Mouse (Mus musculus): Measurements from ENCODE around the gene 4933427D14Rik. TPM values are rescaled to one million over a fixed set of nuclear protein-coding genes. Genes with fewer than 3 reads are reported as not detected.

The 4933427D14Rik gene
- polyA plus RNA-seq, 1 experiment from 2014 or later = 26.2 TPM

DNA sequence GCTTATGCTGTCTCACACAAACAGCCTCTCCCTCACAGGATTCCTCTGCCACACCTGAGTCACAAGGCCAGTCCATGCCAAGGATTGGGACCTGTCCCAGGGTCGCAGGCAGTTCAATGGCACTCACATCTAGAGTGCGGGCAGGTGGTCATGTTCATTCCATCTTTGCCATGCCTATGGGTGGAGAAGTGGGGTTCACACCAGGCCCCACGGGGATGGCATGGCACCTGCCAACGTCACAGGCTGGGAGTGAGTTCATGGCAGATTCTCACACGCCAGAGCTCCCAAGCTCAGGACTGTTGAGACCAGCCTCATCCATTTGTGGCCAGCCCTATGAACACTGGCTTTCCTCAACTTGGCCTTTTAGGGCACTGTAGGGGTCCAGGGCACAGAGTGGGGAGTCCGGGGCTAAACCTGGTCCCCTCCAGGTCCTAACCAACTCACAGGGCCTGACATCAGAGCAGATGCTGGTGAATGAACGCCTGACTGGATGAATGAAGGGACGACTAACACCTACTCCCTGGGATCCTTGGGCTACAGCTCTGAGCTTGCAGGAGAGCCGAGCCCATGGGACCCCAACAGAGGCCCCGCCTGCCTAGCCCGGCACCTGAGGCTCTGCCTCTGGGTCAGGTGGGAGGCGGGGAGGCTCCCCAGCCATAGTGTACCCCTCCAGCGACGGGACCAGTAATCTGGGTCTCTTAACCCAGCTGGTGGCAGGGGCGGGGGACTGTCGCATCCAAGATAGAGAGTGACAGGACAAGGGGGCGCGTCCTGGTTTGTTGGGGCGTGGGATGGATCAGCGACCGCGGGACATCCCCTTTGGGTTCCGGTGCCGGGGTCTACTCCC is 72.5 kb downstream of the 4933427D14Rik start:
- Histone ChIP-seq H3K27me3 (peaks cover 83% of the 10 kb centered on the region), H3K9ac (peak overlapping the region; percentile 78)

DNA sequence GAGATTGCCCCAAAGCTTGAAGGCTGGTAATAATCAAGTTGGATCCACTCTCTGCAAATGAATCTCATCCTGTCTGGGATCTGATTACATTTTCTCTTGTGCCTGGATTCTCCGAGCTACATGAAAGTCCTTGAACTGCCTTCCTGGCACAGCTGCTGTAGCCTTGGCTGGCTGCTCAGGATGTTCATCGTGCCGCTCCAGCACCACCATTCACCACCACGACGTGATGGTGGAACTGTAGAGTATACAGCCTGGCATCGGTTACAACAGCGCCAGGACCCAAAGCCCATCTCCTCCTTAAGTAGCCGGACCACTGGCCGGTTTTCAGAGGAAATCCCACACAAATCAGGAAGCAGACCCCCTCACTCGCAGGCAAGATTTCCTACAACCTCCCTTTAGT is 74.2 kb downstream of the 4933427D14Rik start:
- no peak overlapping the region for H3K4me3 ChIP-seq
- H3K9me3 ChIP-seq (replicated peaks) = no peaks in the 10 kb centered on the region
- no peaks in the 10 kb centered on the region for H3K36me3 ChIP-seq (ENCODE audit: poor library complexity, severe bottlenecking)
- no peak overlapping the region for H3K9ac ChIP-seq
- peaks cover 35% of the 10 kb centered on the region for H3K4me1 ChIP-seq
- no peak overlapping the region for H3K27ac ChIP-seq
- peaks cover 73% of the 10 kb centered on the region for H3K27me3 ChIP-seq
- no peak for ATAC-seq
- WGBS = 73% methylated on average over 10 of the region's 10 CpGs
- H3K4me2 ChIP-seq = no peak overlapping the region

More for the DNA sequence above, 72.5 kb downstream of the 4933427D14Rik start:
- peaks cover 33% of the 10 kb centered on the region for H3K4me1 ChIP-seq
- no peak overlapping the region for H3K27ac ChIP-seq
- peak overlapping the region; percentile 99 for H3K4me2 ChIP-seq
- 0 out of 2 replicates have a peak, but pooled peaks have one; percentile 17 for ATAC-seq
- 16% methylated on average over 24 of the region's 24 CpGs for WGBS
- no peaks in the 10 kb centered on the region for H3K36me3 ChIP-seq (ENCODE audit: poor library complexity, severe bottlenecking)
- H3K4me3 ChIP-seq = peak overlapping the region; percentile 63
- no peaks in the 10 kb centered on the region for H3K9me3 ChIP-seq (replicated peaks)

DNA sequence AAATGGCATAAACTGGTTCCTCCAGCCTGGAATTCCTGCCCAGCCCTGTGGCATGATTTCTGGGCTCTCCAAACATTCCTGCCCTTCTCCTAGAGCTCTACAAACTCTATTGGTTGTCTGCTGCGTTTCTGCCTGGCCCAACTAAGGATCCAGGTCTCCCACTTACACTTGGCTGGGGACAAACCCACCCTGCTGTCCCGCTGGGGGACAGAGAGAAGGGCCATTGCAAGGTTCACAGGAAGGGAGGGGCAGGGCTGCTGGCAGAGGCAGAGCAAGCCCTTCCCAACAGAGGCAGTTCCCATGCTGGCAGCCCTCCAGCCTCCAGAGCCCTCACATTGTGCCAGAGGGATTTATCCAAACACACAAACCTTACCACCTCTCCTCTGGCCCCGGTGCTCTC is 75.0 kb downstream of the 4933427D14Rik start:
- Histone ChIP-seq H3K9ac (no peak overlapping the region), H3K9me3 (replicated peaks) (no peaks in the 10 kb centered on the region), H3K27me3 (peaks cover 65% of the 10 kb centered on the region), H3K4me1 (peaks cover 35% of the 10 kb centered on the region), H3K36me3 (ENCODE audit: poor library complexity, severe bottlenecking) (no peaks in the 10 kb centered on the region), H3K27ac (no peak overlapping the region), H3K4me2 (no peak overlapping the region), H3K4me3 (no peak overlapping the region)
- 18% methylated on average over 3 of the region's 3 CpGs for WGBS
- ATAC-seq = no peak

DNA sequence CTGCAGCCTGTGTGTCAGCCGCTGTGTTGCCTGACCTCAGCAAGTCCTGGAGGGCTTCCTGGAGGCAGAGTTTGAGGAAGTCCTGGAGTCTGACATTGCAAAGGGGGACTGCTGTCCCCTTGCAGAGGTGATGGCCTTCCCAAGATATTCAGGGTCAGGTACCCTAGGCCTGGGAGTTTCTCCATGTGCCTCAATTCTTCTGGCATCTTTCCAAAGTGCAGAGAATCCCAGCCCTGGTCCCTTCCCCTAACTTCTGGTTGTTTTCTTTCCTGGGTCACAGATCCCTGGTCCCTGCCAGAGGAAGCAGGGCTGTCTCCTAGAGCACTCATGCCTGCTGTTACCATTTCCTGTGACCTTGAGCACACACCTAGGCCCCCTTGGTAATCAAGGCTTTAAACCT is 75.6 kb downstream of the 4933427D14Rik start:
- H3K27me3 ChIP-seq = peaks cover 59% of the 10 kb centered on the region

DNA sequence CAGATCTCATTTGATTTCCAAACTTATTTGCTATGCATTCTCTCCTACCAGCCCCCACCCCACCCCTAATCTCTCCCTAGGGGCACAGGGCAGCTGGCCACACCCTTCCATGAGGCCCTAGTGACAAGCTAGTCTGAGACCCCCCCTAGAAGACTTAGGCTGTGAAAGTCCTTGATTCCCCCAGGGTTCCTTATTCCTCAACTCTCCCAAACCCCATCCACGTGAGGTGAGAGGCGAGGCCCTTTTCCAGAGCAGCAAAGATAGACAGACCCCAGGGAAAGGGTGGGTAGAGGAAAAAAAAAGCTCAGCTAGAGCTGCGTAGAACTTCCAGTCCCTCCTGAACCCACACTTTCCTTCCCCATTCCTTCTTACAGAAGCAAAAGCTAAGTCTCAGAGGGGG is 76.4 kb downstream of the 4933427D14Rik start:
- Histone ChIP-seq H3K9me3 (replicated peaks) (no peaks in the 10 kb centered on the region), H3K4me2 (no peak overlapping the region), H3K36me3 (ENCODE audit: poor library complexity, severe bottlenecking) (no peaks in the 10 kb centered on the region), H3K9ac (no peak overlapping the region), H3K4me3 (no peak overlapping the region), H3K4me1 (peaks cover 31% of the 10 kb centered on the region), H3K27me3 (peaks cover 51% of the 10 kb centered on the region), H3K27ac (no peak overlapping the region)
- 74% methylated on average over 3 of the region's 3 CpGs for WGBS
- ATAC-seq = no peak

More for the DNA sequence above, 75.6 kb downstream of the 4933427D14Rik start:
- ATAC-seq = no peak
- Histone ChIP-seq H3K27ac (no peak overlapping the region), H3K9ac (no peak overlapping the region), H3K4me2 (no peak overlapping the region), H3K4me1 (peaks cover 35% of the 10 kb centered on the region), H3K9me3 (replicated peaks) (no peaks in the 10 kb centered on the region), H3K4me3 (no peak overlapping the region), H3K36me3 (ENCODE audit: poor library complexity, severe bottlenecking) (no peaks in the 10 kb centered on the region)
- WGBS = 90% methylated on average over 1 of the region's 1 CpGs

DNA sequence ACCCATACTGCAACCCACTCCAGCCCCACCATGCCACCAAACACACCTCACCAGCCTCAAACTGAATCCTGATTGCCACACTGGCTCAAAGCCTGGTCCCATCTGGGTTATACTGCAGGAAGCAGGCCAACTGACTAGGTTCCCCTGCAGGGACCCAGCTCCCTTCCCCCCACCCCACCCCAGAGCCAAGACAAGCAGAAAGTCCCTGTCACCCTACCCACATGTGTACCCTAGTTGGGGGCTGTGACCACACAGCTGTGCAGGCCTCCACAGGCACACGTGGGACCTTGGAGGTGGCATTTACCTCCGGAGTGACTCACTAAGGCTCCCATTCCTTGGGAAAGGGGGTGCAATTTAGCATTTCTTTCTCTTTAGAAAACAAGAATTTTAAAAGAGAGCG is 76.8 kb downstream of the 4933427D14Rik start:
- ATAC-seq = no peak
- H3K27me3 ChIP-seq = peaks cover 50% of the 10 kb centered on the region
- peaks cover 28% of the 10 kb centered on the region for H3K4me1 ChIP-seq
- no peak overlapping the region for H3K4me2 ChIP-seq
- no peaks in the 10 kb centered on the region for H3K9me3 ChIP-seq (replicated peaks)
- no peak overlapping the region for H3K27ac ChIP-seq
- H3K4me3 ChIP-seq = no peak overlapping the region
- H3K36me3 ChIP-seq (ENCODE audit: poor library complexity, severe bottlenecking) = no peaks in the 10 kb centered on the region
- H3K9ac ChIP-seq = no peak overlapping the region
- WGBS = 62% methylated on average over 3 of the region's 3 CpGs

DNA sequence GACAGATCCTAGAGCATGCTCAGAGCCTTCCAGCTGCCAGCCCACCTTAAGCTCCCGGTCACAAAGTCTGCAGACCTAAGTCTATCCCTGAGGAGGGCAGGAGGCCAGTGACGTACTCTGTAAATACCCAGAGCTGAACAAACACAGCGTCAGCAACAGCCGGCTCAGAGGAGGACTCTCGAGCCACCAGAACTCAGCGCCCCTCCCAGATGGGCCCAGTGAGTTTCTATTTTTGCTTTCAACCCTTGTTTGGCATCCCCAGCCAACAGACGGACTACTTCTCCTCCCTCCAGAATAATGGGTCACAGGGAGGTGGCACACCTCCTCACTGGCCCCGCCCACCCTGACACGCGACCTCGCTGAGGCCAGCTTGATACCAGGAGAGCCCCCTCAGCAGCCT is 77.2 kb downstream of the 4933427D14Rik start:
- H3K27me3 ChIP-seq = peaks cover 48% of the 10 kb centered on the region
- ATAC-seq = no peak
- 12% methylated on average over 11 of the region's 11 CpGs for WGBS

DNA sequence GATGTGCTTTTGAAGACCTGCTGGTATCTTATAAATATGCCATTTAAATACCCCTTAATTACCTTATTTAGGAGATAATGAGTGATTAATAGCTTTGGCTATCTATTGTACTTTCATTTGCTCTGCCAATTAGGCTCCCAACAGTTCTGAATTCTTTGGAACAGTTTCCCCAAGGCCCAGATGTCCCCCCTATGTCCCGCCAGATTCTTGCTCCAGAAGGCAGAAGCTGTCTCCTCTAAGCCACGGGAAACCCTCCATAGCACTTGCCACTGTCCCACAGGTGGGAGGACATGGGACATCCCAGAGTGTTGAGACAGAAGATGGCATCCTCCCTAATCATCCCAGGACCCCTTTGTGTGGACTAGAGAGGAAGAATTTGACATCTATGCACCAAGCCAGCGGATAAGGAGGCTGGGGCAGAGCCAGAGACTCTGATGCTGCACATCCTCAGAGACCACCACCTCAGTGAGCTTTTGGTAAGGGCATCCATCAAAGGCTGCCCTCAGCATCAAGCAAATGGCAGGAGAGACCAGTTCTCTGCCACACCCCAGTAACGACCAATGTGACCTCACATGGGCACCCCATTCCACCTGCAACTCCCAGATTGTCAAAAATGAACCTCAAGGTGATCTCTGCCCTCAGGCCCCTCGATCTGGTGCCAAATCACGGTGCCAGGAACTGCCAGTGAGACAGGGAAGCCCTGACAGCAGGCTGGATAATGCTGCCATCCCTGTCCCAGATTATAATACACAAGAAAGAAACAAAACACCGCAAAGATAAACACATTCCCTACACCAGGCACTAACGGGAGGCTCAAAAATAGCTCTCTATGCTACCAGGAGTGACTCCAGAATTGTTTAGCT is 78.0 kb downstream of the 4933427D14Rik start:
- ATAC-seq = no peak
- H3K27me3 ChIP-seq = peaks cover 40% of the 10 kb centered on the region
- peaks cover 21% of the 10 kb centered on the region for H3K4me1 ChIP-seq
- WGBS = 63% methylated on average over 8 of the region's 8 CpGs
- H3K4me2 ChIP-seq = no peak overlapping the region
- no peak overlapping the region for H3K27ac ChIP-seq
- no peaks in the 10 kb centered on the region for H3K36me3 ChIP-seq (ENCODE audit: poor library complexity, severe bottlenecking)
- no peaks in the 10 kb centered on the region for H3K9me3 ChIP-seq (replicated peaks)
- H3K9ac ChIP-seq = no peak overlapping the region
- no peak overlapping the region for H3K4me3 ChIP-seq

More for the DNA sequence above, 77.2 kb downstream of the 4933427D14Rik start:
- no peaks in the 10 kb centered on the region for H3K36me3 ChIP-seq (ENCODE audit: poor library complexity, severe bottlenecking)
- H3K27ac ChIP-seq = no peak overlapping the region
- no peak overlapping the region; the same call in 1 of the 2 replicates for H3K4me2 ChIP-seq
- no peak overlapping the region for H3K9ac ChIP-seq
- H3K9me3 ChIP-seq (replicated peaks) = no peaks in the 10 kb centered on the region
- peaks cover 24% of the 10 kb centered on the region for H3K4me1 ChIP-seq
- H3K4me3 ChIP-seq = no peak overlapping the region

DNA sequence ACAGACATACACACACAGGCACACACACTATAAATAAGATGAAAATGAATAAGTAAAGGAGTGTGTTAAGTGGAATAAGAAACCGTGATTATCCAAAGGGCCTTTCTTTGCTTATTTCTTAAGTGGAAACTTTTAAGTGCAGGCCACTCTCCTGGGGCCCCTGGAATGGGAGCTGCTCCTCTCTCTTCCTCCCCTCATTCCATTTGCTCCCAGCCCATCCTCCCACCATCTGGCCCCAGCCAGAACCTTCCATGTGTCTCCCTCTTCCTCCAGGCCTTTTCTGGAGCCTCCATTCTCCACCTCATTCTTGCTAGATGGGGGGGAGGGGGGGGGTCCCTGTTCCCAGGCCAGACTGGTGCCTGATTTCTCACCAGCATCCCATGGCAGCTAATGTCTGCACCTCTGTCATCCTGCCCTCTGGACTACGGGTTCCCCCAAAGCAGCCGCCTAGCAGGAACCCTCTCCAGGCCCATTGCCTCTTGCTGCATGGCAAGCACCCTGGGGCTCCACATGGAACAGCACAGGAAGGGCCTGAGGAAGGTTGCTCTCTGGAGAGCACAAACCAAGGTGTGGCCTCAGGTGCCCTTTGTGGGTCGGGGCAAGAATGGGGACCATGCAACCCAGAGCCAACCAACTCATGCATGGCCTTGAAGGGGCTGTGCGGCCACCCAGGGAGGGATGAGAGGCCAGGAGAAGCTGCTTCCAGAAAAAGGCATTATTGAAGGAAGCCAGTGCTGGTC is 79.6 kb downstream of the 4933427D14Rik start:
- no peak overlapping the region for H3K4me2 ChIP-seq
- no peak overlapping the region for H3K27ac ChIP-seq
- no peak overlapping the region for H3K4me3 ChIP-seq
- WGBS = 77% methylated on average over 5 of the region's 5 CpGs
- no peak for ATAC-seq
- peaks cover 18% of the 10 kb centered on the region for H3K4me1 ChIP-seq
- no peaks in the 10 kb centered on the region for H3K9me3 ChIP-seq (replicated peaks)
- no peak overlapping the region for H3K9ac ChIP-seq
- H3K27me3 ChIP-seq = peaks cover 24% of the 10 kb centered on the region
- no peaks in the 10 kb centered on the region for H3K36me3 ChIP-seq (ENCODE audit: poor library complexity, severe bottlenecking)

DNA sequence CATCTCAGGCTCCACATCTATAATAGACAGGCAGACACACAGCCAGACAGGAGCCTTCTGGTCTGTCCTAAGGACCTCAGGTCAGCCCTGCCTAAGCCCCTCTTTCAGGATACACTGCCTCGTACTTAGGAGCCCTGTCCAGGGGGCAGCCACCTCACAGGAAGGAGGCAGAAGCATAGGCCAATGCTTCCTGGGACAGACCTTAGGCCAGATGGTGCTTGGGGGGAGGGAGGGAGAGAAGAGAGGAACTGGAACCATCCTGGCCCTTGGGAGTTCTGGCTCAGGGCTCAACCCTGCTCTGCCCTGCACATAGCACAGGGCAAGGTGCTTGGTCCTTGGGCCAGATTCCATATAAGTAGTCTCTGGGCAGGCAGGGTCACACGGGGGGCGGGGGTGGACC is 81.5 kb downstream of the 4933427D14Rik start:
- Histone ChIP-seq H3K9me3 (replicated peaks) (no peaks in the 10 kb centered on the region), H3K4me1 (peaks cover 10% of the 10 kb centered on the region), H3K9ac (no peak overlapping the region), H3K4me3 (no peak overlapping the region), H3K27ac (no peak overlapping the region), H3K27me3 (peaks cover 9% of the 10 kb centered on the region; the same call in 1 of the 2 replicates), H3K4me2 (no peak overlapping the region), H3K36me3 (ENCODE audit: poor library complexity, severe bottlenecking) (no peaks in the 10 kb centered on the region)
- 78% methylated on average over 3 of the region's 3 CpGs for WGBS
- ATAC-seq = no peak

DNA sequence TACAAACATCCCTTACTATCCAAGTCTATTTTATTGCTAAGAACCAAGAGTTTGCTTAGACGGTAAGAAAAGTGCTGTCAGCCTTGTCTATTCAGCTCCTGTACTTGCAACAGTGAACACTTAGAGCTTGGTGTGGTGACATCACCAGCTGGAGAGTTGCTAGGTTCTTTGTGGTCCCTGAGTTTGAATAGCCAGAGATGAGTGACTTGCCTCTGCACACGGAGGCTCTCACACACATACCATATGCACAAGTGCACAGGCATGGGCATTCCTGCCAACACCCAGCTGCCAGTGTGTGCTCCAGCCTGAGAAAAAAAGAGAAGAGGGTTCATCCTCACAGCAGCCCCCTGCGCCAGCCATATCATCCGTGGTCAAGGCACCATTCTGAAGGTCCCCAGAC is 83.7 kb downstream of the 4933427D14Rik start:
- Histone ChIP-seq H3K36me3 (ENCODE audit: poor library complexity, severe bottlenecking) (no peaks in the 10 kb centered on the region), H3K27ac (no peak overlapping the region), H3K4me2 (no peak overlapping the region), H3K9ac (no peak overlapping the region), H3K27me3 (0 out of 2 replicates have a peak, but pooled peaks cover 6% of the 10 kb centered on the region), H3K4me1 (no peaks in the 10 kb centered on the region), H3K4me3 (no peak overlapping the region), H3K9me3 (replicated peaks) (no peaks in the 10 kb centered on the region)
- 68% methylated on average over 4 of the region's 4 CpGs for WGBS
- ATAC-seq = no peak

Data from forebrain, embryonic 13.5 days (tissue).